Mouse (Mus musculus): ENCODE measurements around the gene Lrmda. TPM values are rescaled to one million over a fixed set of nuclear protein-coding genes. Genes with fewer than 3 reads are reported as not detected.

The Lrmda gene
- polyA plus RNA-seq, 1 experiment from 2014 or later: 0.80 TPM

DNA sequence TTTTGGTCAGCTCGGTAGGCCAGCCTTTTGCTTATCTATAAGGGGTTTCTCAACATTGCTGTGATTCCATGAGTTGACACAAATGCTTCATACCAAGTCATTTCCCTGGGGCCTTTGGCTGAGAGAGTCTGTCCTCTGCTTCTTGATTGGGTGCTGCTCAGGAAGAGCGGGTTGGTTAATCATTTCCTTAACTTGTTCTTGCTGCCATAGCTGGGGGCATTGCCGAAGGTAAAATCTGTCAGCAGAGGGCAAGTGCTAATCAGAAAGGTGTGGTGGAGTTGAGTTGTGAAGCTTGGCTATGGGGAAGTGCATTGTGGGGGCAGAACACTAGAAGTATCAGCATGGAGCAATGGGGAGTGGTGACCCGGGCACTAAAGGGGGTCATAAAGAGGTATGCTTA is 106.8 kb downstream of the Lrmda start:
- H3K27me3 ChIP-seq (replicated peaks; ENCODE audit: control insufficient read depth, insufficient read depth, low read length): no peaks in the 10 kb centered on the region
- ATAC-seq: no peak
- H3K36me3 ChIP-seq (ENCODE audit: control insufficient read depth, insufficient read depth, low read length): no peaks in the 10 kb centered on the region
- no peak overlapping the region for H3K4me2 ChIP-seq (ENCODE audit: low read length)
- no peaks in the 10 kb centered on the region for H3K9me3 ChIP-seq (ENCODE audit: control insufficient read depth, low read length)
- H3K9ac ChIP-seq (ENCODE audit: low read depth, low read length): no peak overlapping the region
- H3K4me1 ChIP-seq (ENCODE audit: control insufficient read depth, insufficient read depth, low read depth, low read length): no peaks in the 10 kb centered on the region
- H3K27ac ChIP-seq (ENCODE audit: low read depth, low read length): no peak overlapping the region
- 88% methylated on average over 4 of the region's 4 CpGs for WGBS
- H3K4me3 ChIP-seq (ENCODE audit: low read length): no peak overlapping the region

GRCm38 (mm10) chr14:22126859-22127258 is 107.3 kb downstream of the Lrmda start:
- Histone ChIP-seq H3K4me2 (ENCODE audit: low read length) (no peak overlapping the region), H3K4me3 (ENCODE audit: low read length) (no peak overlapping the region), H3K27me3 (replicated peaks; ENCODE audit: control insufficient read depth, insufficient read depth, low read length) (no peaks in the 10 kb centered on the region), H3K4me1 (ENCODE audit: control insufficient read depth, insufficient read depth, low read depth, low read length) (no peaks in the 10 kb centered on the region), H3K27ac (ENCODE audit: low read depth, low read length) (no peak overlapping the region), H3K9me3 (ENCODE audit: control insufficient read depth, low read length) (no peaks in the 10 kb centered on the region), H3K36me3 (ENCODE audit: control insufficient read depth, insufficient read depth, low read length) (no peaks in the 10 kb centered on the region), H3K9ac (ENCODE audit: low read depth, low read length) (no peak overlapping the region)
- ATAC-seq: no peak
- 92% methylated on average over 6 of the region's 6 CpGs for WGBS

GRCm38 (mm10) chr14:22130950-22131585 is 111.6 kb downstream of the Lrmda start:
- no peak for ATAC-seq
- no peak overlapping the region for H3K9ac ChIP-seq (ENCODE audit: low read depth, low read length)
- 54% methylated on average over 7 of the region's 7 CpGs for WGBS
- H3K4me2 ChIP-seq (ENCODE audit: low read length): no peak overlapping the region
- no peaks in the 10 kb centered on the region for H3K27me3 ChIP-seq (replicated peaks; ENCODE audit: control insufficient read depth, insufficient read depth, low read length)
- H3K4me3 ChIP-seq (ENCODE audit: low read length): no peak overlapping the region
- no peak overlapping the region for H3K27ac ChIP-seq (ENCODE audit: low read depth, low read length)
- H3K36me3 ChIP-seq (ENCODE audit: control insufficient read depth, insufficient read depth, low read length): no peaks in the 10 kb centered on the region
- no peaks in the 10 kb centered on the region for H3K4me1 ChIP-seq (ENCODE audit: control insufficient read depth, insufficient read depth, low read depth, low read length)
- H3K9me3 ChIP-seq (ENCODE audit: control insufficient read depth, low read length): peaks cover 3% of the 10 kb centered on the region; the same call in 1 of the 2 replicates

DNA sequence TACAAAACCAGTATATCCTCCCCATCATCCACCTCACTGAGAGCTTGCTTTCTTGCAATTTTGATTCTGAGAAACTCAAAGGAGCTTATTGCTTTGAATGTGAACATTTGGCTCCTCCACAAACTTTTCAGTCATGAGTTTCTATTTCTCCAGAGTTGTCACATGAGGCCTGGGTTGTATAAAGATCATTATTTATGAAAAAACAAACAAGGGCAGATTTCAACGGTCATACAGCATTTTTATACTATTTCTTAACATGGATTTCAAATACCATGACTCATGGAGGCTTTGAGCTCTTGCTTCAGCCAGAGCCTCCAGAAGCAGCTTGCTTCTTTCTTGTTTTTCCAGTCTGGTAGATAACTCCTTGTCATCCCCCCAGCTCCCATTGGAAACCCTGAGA is 119.8 kb downstream of the Lrmda start:
- no peaks in the 10 kb centered on the region for H3K4me1 ChIP-seq (ENCODE audit: control insufficient read depth, insufficient read depth, low read depth, low read length)
- no peak for ATAC-seq
- H3K9me3 ChIP-seq (ENCODE audit: control insufficient read depth, low read length): peaks cover 3% of the 10 kb centered on the region; the same call in 1 of the 2 replicates
- no peak overlapping the region for H3K4me2 ChIP-seq (ENCODE audit: low read length)
- no peaks in the 10 kb centered on the region for H3K36me3 ChIP-seq (ENCODE audit: control insufficient read depth, insufficient read depth, low read length)
- no peak overlapping the region for H3K4me3 ChIP-seq (ENCODE audit: low read length)
- no peak overlapping the region for H3K9ac ChIP-seq (ENCODE audit: low read depth, low read length)
- H3K27ac ChIP-seq (ENCODE audit: low read depth, low read length): no peak overlapping the region
- 89% methylated on average over 1 of the region's 1 CpGs for WGBS
- H3K27me3 ChIP-seq (replicated peaks; ENCODE audit: control insufficient read depth, insufficient read depth, low read length): no peaks in the 10 kb centered on the region

- no peak overlapping the region for H3K4me3 ChIP-seq (ENCODE audit: low read length)
- peaks cover 3% of the 10 kb centered on the region; the same call in 1 of the 2 replicates for H3K4me1 ChIP-seq (ENCODE audit: control insufficient read depth, insufficient read depth, low read depth, low read length)
- H3K4me2 ChIP-seq (ENCODE audit: low read length): no peak overlapping the region
- H3K27me3 ChIP-seq (replicated peaks; ENCODE audit: control insufficient read depth, insufficient read depth, low read length): no peaks in the 10 kb centered on the region
- H3K27ac ChIP-seq (ENCODE audit: low read depth, low read length): no peak overlapping the region
- no peaks in the 10 kb centered on the region for H3K36me3 ChIP-seq (ENCODE audit: control insufficient read depth, insufficient read depth, low read length)
- 10% methylated on average over 3 of the region's 3 CpGs for WGBS
- H3K9me3 ChIP-seq (ENCODE audit: control insufficient read depth, low read length): no peaks in the 10 kb centered on the region
- no peak overlapping the region for H3K9ac ChIP-seq (ENCODE audit: low read depth, low read length)
- ATAC-seq: no peak
Observed at GRCm38 (mm10) chr14:22144014-22144413, 124.5 kb downstream of the Lrmda start.

GRCm38 (mm10) chr14:22145863-22146262 is 126.4 kb downstream of the Lrmda start:
- no peak overlapping the region for H3K9ac ChIP-seq (ENCODE audit: low read depth, low read length)
- no peaks in the 10 kb centered on the region for H3K27me3 ChIP-seq (replicated peaks; ENCODE audit: control insufficient read depth, insufficient read depth, low read length)
- H3K36me3 ChIP-seq (ENCODE audit: control insufficient read depth, insufficient read depth, low read length): no peaks in the 10 kb centered on the region
- H3K9me3 ChIP-seq (ENCODE audit: control insufficient read depth, low read length): no peaks in the 10 kb centered on the region
- no peak overlapping the region for H3K4me2 ChIP-seq (ENCODE audit: low read length)
- H3K4me1 ChIP-seq (ENCODE audit: control insufficient read depth, insufficient read depth, low read depth, low read length): peaks cover 3% of the 10 kb centered on the region; the same call in 1 of the 2 replicates
- WGBS: 68% methylated on average over 4 of the region's 4 CpGs
- H3K27ac ChIP-seq (ENCODE audit: low read depth, low read length): no peak overlapping the region
- ATAC-seq: no peak
- H3K4me3 ChIP-seq (ENCODE audit: low read length): no peak overlapping the region

GRCm38 (mm10) chr14:22146508-22147044 is 127.1 kb downstream of the Lrmda start:
- 84% methylated on average over 12 of the region's 12 CpGs for WGBS
- Histone ChIP-seq H3K4me3 (ENCODE audit: low read length) (no peak overlapping the region), H3K9me3 (ENCODE audit: control insufficient read depth, low read length) (no peaks in the 10 kb centered on the region), H3K27me3 (replicated peaks; ENCODE audit: control insufficient read depth, insufficient read depth, low read length) (no peaks in the 10 kb centered on the region), H3K4me2 (ENCODE audit: low read length) (no peak overlapping the region), H3K27ac (ENCODE audit: low read depth, low read length) (no peak overlapping the region), H3K36me3 (ENCODE audit: control insufficient read depth, insufficient read depth, low read length) (no peaks in the 10 kb centered on the region), H3K9ac (ENCODE audit: low read depth, low read length) (no peak overlapping the region), H3K4me1 (ENCODE audit: control insufficient read depth, insufficient read depth, low read depth, low read length) (peaks cover 3% of the 10 kb centered on the region; the same call in 1 of the 2 replicates)
- ATAC-seq: no peak

GRCm38 (mm10) chr14:22147341-22148024 is 128.0 kb downstream of the Lrmda start:
- 18% methylated on average over 4 of the region's 4 CpGs for WGBS
- Histone ChIP-seq H3K27ac (ENCODE audit: low read depth, low read length) (no peak overlapping the region), H3K4me3 (ENCODE audit: low read length) (no peak overlapping the region), H3K9me3 (ENCODE audit: control insufficient read depth, low read length) (no peaks in the 10 kb centered on the region), H3K36me3 (ENCODE audit: control insufficient read depth, insufficient read depth, low read length) (no peaks in the 10 kb centered on the region), H3K4me2 (ENCODE audit: low read length) (no peak overlapping the region), H3K9ac (ENCODE audit: low read depth, low read length) (no peak overlapping the region), H3K4me1 (ENCODE audit: control insufficient read depth, insufficient read depth, low read depth, low read length) (peaks cover 5% of the 10 kb centered on the region), H3K27me3 (replicated peaks; ENCODE audit: control insufficient read depth, insufficient read depth, low read length) (no peaks in the 10 kb centered on the region)
- no peak for ATAC-seq

GRCm38 (mm10) chr14:22152701-22153100 is 133.2 kb downstream of the Lrmda start:
- WGBS: 11% methylated on average over 13 of the region's 13 CpGs
- Histone ChIP-seq H3K36me3 (ENCODE audit: control insufficient read depth, insufficient read depth, low read length) (no peaks in the 10 kb centered on the region), H3K27ac (ENCODE audit: low read depth, low read length) (no peak overlapping the region), H3K4me2 (ENCODE audit: low read length) (peak overlapping the region; percentile 18; the same call in 1 of the 2 replicates), H3K4me1 (ENCODE audit: control insufficient read depth, insufficient read depth, low read depth, low read length) (peaks cover 13% of the 10 kb centered on the region; the same call in 1 of the 2 replicates), H3K9ac (ENCODE audit: low read depth, low read length) (peak overlapping the region; percentile 32; the same call in 1 of the 2 replicates), H3K9me3 (ENCODE audit: control insufficient read depth, low read length) (no peaks in the 10 kb centered on the region), H3K27me3 (replicated peaks; ENCODE audit: control insufficient read depth, insufficient read depth, low read length) (0 out of 2 replicates have a peak, but pooled peaks cover 2% of the 10 kb centered on the region), H3K4me3 (ENCODE audit: low read length) (no peak overlapping the region)
- ATAC-seq: no peak; the same call in 1 of the 2 replicates
